Mouse (Mus musculus) liver, embryonic 11.5 days (tissue): ENCODE measurements at regions not wholly inside any gene's neighbourhood (a gene's known extent, or its start where the extent isn't known, plus 50 kb on each side); places are given as distances from the start of the nearest gene placed in this dataset.

ENCODE experiments used
- ATAC-seq: fragments of 200-750 bp; cut with Nextera tagmentation; replicated peaks from 2 replicates; pipeline ENCODE4 v1.8.0; 2017; ENCODE audit warnings: moderate number of reproducible peaks, mild to moderate bottlenecking, moderate TSS enrichment, moderate library complexity; ENCODE audit not compliant: low FRiP score
- DNase-seq: peaks from one replicate; pipeline ENCODE4 v3.0.0-alpha.2; 2017; ENCODE audit warnings: low spot score
- H3K27ac ChIP-seq: fragments of 300-500 bp; sonication (generic); 2 replicates; pipeline ENCODE4 v1.5.1; 2014; ENCODE audit warnings: mild to moderate bottlenecking, low read depth, low read length, control low read depth
- H3K27me3 ChIP-seq: fragments of 300-500 bp; sonication (generic); replicated peaks from 2 replicates; pipeline ENCODE4 v1.6.1; 2014; ENCODE audit warnings: low read length, mixed read lengths; ENCODE audit not compliant: control insufficient read depth, insufficient read depth
- H3K36me3 ChIP-seq: fragments of 300-500 bp; sonication (generic); 2 replicates; pipeline ENCODE4 v1.6.1; 2014; ENCODE audit warnings: mild to moderate bottlenecking, low read length, moderate library complexity, mixed read lengths; ENCODE audit not compliant: control insufficient read depth, insufficient read depth
- H3K4me1 ChIP-seq: fragments of 300-500 bp; sonication (generic); replicated peaks from 2 replicates; pipeline ENCODE4 v1.6.1; 2014; ENCODE audit warnings: low read length, mixed read lengths; ENCODE audit not compliant: control insufficient read depth, insufficient read depth
- H3K4me2 ChIP-seq: fragments of 300-500 bp; sonication (generic); 2 replicates; pipeline ENCODE4 v1.6.1; 2014; ENCODE audit warnings: mild to moderate bottlenecking, control low read depth, moderate library complexity
- H3K4me3 ChIP-seq: fragments of 300-500 bp; sonication (generic); 2 replicates; pipeline ENCODE4 v1.5.1; 2014; ENCODE audit warnings: low read depth, low read length, control low read depth
- H3K9ac ChIP-seq: fragments of 300-500 bp; sonication (generic); 2 replicates; pipeline ENCODE4 v1.6.1; 2014; ENCODE audit warnings: low read depth, low read length, control low read depth
- H3K9me3 ChIP-seq: fragments of 300-500 bp; sonication (generic); 2 replicates; pipeline ENCODE4 v1.6.1; 2016; ENCODE audit warnings: low read length, inconsistent platforms, mixed read lengths; ENCODE audit not compliant: control insufficient read depth
- WGBS: fragments of 180-500 bp; shearing (Covaris S2); extraction: QIAGEN DNeasy Blood & Tissue Kit; methylation state at CpG from one replicate; pipeline ENCODE4 v1.1.7; 2014; 5-methylcytosine and 5-hydroxymethylcytosine counted together

DNA sequence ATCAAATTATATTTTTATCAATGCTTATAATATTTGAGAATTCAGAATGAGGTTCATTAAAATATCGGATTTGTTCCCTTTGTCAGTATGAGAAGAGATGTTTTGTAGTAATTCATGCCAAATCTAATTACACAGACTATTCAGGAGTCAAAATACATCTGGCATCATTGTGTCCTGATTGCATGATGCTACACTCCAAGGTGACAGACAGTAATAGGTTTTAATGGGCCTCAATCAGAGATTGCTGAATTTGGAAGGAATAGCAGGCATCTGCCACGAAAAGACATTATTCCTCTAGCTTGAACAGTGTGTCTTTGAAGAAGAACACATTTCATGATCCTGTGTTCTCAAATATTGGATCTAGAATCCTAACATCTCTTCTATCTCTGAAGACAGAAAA, 1177.2 kb downstream of the Pcdh18 start:
- whole genome bisulfite sequencing = 78% methylated on average over 2 of the region's 2 CpGs
- Histone ChIP-seq H3K4me3 (no peak overlapping the region), H3K36me3 (no peaks in the 10 kb centered on the region), H3K4me1 (no peaks in the 10 kb centered on the region), H3K9me3 (no peaks in the 10 kb centered on the region), H3K27me3 (no peaks in the 10 kb centered on the region), H3K27ac (no peak overlapping the region), H3K4me2 (no peak overlapping the region), H3K9ac (no peak overlapping the region)
- no peak for ATAC-seq
- no peak for DNase-seq

DNA sequence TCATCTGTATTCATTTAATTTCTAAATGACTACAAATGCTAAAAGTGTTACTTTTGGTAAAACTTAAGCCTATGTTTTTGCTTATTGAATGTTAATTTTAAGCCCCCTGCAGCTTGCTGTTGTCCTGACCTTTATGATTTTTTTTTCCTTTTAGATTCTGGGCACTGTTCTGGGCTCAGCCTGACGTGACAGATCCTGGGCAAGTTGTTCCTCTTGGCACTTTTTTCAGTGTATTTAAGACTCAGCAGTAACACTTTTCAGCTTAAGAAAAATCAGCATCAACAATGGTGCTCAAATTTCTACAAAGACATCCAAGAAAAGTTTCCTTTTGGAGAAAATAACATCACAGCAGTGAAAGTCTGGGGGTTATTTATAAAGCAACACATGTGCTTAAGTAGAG, 1177.9 kb downstream of the Pcdh18 start:
- no peaks in the 10 kb centered on the region for H3K36me3 ChIP-seq
- WGBS = 63% methylated on average over 1 of the region's 1 CpGs
- H3K4me3 ChIP-seq = no peak overlapping the region
- H3K4me1 ChIP-seq = no peaks in the 10 kb centered on the region
- H3K9me3 ChIP-seq = no peaks in the 10 kb centered on the region
- DNase-seq = no peak
- H3K4me2 ChIP-seq = no peak overlapping the region
- H3K9ac ChIP-seq = no peak overlapping the region
- H3K27me3 ChIP-seq = no peaks in the 10 kb centered on the region
- ATAC-seq = no peak
- H3K27ac ChIP-seq = no peak overlapping the region

DNA sequence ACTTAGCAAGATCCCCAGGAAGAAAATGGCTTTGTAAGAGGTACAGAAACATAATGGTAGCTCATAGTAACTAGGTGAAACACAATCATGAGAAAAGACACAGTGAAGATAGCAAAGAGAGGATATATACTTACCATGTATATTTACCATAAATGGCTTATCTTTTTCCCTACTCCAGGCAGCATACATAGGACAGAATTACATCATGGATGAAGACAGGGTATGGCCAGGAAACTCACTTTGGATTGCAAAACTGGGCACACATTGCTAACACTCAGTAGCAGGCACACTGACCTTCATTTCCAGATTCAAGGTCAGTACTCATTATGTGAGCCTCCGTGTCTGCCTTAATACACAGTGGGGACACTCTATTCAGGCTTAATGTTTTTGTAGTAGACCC, 1210.5 kb downstream of the Pcdh18 start:
- no peak overlapping the region for H3K4me2 ChIP-seq
- DNase-seq (no peak), ATAC-seq (no peak)
- no peaks in the 10 kb centered on the region for H3K27me3 ChIP-seq
- H3K4me1 ChIP-seq = no peaks in the 10 kb centered on the region
- no peak overlapping the region for H3K27ac ChIP-seq
- H3K36me3 ChIP-seq = no peaks in the 10 kb centered on the region
- no peak overlapping the region for H3K4me3 ChIP-seq
- H3K9ac ChIP-seq = no peak overlapping the region
- WGBS = 81% methylated on average over 1 of the region's 1 CpGs
- no peaks in the 10 kb centered on the region for H3K9me3 ChIP-seq

DNA sequence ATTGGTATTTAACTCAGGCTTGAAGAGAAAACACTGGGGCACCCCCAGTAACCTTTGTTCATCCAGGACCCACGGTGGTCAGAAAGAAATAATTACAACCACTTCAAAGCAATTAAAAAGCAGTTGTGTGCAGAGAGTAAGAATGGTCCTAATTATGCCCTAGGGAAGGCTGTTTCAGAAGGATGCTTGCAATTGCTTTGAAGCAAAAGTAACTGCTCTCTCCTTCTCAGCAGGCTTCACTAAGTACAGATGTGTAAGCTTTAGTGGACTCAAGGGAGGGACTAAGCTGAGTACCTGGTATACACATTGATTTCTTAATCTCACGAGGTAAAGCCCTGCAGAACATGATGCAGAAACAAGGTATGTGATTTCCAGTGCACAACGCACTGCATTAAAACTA, 1242.1 kb downstream of the Pcdh18 start:
- H3K4me1 ChIP-seq = no peaks in the 10 kb centered on the region
- H3K27me3 ChIP-seq = no peaks in the 10 kb centered on the region
- no peaks in the 10 kb centered on the region for H3K9me3 ChIP-seq
- DNase-seq (no peak), ATAC-seq (no peak)
- H3K27ac ChIP-seq = no peak overlapping the region
- no peak overlapping the region for H3K9ac ChIP-seq
- H3K4me3 ChIP-seq = no peak overlapping the region
- H3K36me3 ChIP-seq = no peaks in the 10 kb centered on the region
- WGBS = 58% methylated on average over 3 of the region's 3 CpGs
- H3K4me2 ChIP-seq = no peak overlapping the region

DNA sequence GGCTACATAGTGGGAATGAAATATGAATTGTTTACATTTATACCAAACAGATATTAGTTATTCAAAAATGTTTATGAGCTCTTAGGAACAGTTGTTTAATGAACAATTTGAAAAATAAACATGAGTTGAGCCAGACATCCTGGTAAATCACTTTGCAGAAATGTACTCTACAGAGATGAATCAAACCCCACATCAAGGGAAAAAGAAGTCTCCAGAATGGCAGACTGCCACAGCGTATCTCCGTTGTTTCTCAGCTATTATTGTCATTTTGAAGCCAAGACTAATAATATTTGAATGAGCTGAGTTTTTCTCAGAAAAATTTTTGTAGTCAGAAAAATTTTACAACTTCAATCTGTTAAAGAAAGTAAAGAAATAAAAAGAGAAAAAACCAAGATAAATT, 1253.1 kb downstream of the Pcdh18 start:
- WGBS = 84% methylated on average over 2 of the region's 2 CpGs
- DNase-seq (no peak), ATAC-seq (no peak)
- H3K27me3 ChIP-seq = no peaks in the 10 kb centered on the region
- H3K4me1 ChIP-seq = no peaks in the 10 kb centered on the region
- no peak overlapping the region for H3K4me3 ChIP-seq
- H3K27ac ChIP-seq = no peak overlapping the region
- H3K36me3 ChIP-seq = no peaks in the 10 kb centered on the region
- no peaks in the 10 kb centered on the region for H3K9me3 ChIP-seq
- H3K9ac ChIP-seq = no peak overlapping the region
- no peak overlapping the region for H3K4me2 ChIP-seq

DNA sequence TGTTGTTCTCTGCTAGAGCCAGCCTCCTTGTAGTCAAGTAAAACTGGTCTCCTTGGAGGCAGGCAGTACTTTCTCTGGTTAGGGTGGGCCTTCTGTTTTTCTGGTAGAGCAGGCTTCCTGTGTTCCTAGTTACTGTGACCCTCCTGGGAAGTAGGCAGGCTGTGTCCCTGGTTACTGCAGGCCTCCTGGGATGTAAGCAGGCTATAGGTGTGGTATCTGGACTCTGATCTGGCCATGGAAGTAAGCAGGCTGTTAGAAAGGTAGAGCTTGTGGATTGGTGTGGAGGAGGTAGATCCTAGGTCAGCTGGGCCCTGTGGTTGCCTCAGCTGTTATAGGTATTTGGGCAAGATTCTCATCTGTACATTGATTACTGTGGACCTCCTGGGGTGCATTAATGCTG, 1292.4 kb downstream of the Pcdh18 start:
- ATAC-seq = no peak
- Histone ChIP-seq H3K4me3 (no peak overlapping the region), H3K9ac (no peak overlapping the region), H3K4me2 (no peak overlapping the region), H3K4me1 (no peaks in the 10 kb centered on the region), H3K27me3 (no peaks in the 10 kb centered on the region), H3K36me3 (no peaks in the 10 kb centered on the region), H3K27ac (no peak overlapping the region), H3K9me3 (no peaks in the 10 kb centered on the region)
- no peak for DNase-seq

DNA sequence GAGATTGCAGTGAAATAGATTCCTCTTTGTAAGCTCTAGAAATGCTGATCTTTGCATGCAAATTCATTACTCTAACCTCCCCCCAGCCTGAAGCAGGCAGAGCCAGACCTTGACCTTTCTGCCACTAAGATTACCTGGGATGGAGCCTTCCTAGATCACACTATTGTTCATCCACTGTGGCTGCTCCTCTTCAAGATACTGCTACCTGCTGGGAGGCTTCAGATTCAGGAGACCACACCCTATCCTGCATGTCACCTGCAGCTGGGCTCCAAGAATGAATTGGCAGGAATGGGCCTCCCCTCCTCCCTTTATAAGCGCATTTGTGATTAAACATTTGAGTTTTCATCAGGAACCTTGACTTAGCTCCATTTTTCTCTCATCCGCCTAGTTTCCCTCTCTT, 1315.2 kb downstream of the Pcdh18 start:
- no peak overlapping the region for H3K27ac ChIP-seq
- no peak overlapping the region for H3K4me3 ChIP-seq
- H3K36me3 ChIP-seq = no peaks in the 10 kb centered on the region
- H3K4me1 ChIP-seq = no peaks in the 10 kb centered on the region
- no peaks in the 10 kb centered on the region for H3K27me3 ChIP-seq
- no peak overlapping the region for H3K4me2 ChIP-seq
- ATAC-seq = no peak
- no peak for DNase-seq
- H3K9me3 ChIP-seq = no peaks in the 10 kb centered on the region
- 81% methylated on average over 2 of the region's 2 CpGs for WGBS
- H3K9ac ChIP-seq = no peak overlapping the region

DNA sequence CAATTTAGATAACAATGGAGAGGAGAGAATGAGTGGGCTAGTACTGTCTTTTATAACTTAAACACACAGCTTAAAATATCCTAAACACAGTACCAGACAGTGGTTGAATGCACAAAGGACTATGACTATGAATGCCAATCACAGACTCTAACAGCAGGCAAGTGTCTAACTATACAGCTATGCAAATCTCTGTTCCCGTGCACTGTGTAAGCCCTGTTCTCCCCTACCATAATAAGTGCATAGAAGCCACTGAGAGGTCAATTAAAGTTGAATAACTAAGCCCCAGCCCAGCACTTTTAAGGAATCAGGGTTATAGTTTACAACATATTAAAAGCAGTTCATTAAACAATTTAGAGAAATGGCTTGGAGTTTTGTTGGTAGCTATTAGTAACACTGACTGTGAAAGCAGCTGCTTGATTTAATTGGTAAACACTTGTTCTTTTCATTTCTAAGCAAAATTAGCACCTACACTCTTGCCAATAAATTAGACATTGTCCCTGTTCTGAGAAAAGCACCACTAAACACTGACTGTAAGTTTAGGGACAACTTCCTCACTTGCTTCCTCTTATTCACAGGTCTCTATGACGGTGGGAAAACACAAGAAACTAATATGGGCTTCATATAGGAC, 1327.6 kb downstream of the Pcdh18 start:
- Histone ChIP-seq H3K9me3 (no peaks in the 10 kb centered on the region), H3K4me1 (no peaks in the 10 kb centered on the region), H3K4me2 (no peak overlapping the region), H3K27me3 (no peaks in the 10 kb centered on the region), H3K27ac (no peak overlapping the region), H3K9ac (no peak overlapping the region), H3K4me3 (no peak overlapping the region), H3K36me3 (no peaks in the 10 kb centered on the region)
- ATAC-seq = no peak
- WGBS = 74% methylated on average over 2 of the region's 2 CpGs
- DNase-seq = no peak

DNA sequence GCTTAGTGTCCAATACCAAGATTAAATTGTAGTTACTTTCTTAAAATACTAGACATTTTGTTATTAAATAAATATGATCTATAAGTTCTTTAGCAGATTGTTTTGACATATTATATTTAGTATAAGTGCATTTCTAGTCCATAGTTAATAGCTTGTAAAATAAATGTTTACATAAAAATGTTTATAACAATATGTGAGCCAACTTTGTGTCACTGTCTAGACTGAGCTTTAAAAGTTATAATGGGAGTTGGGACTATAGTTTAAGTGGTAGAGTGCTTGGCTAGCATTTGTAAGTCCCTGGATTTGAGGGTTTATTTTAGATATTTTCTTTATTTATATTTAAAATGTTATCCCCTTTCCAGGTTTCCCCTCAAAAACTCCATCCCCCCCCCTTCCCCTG, 1367.3 kb downstream of the Pcdh18 start:
- no peak overlapping the region for H3K4me3 ChIP-seq
- no peak overlapping the region for H3K9ac ChIP-seq
- DNase-seq (no peak), ATAC-seq (no peak)
- H3K36me3 ChIP-seq = no peaks in the 10 kb centered on the region
- no peaks in the 10 kb centered on the region for H3K4me1 ChIP-seq
- no peaks in the 10 kb centered on the region for H3K27me3 ChIP-seq
- H3K4me2 ChIP-seq = no peak overlapping the region
- no peaks in the 10 kb centered on the region for H3K9me3 ChIP-seq
- no peak overlapping the region for H3K27ac ChIP-seq
